Mouse (Mus musculus): Measurements from ENCODE around the gene Akt1. TPM values are rescaled to one million over a fixed set of nuclear protein-coding genes. Genes with fewer than 3 reads are reported as not detected.

Akt1 gene
- polyA plus RNA-seq, 1 experiment from 2014 or later: 41.9 TPM

DNA sequence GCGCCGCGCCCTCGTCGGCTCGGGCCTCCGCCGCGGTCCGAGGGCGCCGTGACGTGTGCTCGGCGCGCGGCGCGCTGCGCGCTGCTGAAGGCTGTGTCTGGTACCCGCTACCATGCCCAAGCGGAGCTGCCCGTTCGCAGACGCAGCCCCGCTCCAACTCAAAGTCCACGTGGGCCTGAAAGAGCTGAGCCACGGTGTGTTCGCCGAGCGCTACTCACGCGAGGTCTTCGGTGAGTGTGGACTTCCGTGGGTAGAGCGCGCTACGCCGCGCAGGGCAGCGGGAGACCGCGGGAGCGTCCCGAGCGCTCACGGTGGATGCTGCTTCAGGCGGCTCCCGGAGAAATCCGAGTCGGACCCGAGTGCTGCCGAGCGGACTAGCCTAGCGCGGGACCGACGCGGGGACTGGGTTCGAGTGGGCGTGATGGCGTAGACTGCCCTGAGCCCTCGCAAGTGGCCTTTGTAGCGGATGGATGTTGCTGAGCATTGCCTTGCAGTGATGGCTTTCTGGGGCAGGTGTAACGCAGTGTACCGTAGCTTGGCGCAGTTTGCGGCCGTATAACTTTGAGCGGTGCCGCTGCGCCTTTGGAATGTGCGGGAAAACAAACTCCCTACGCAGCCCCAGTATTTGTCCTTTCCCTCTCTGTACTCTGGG, 29.7 kb downstream of the Akt1 start:
- Histone ChIP-seq H3K4me3 (peak overlapping the region; percentile 73), H3K36me3 (replicated peaks) (peaks cover 35% of the 10 kb centered on the region), H3K9me3 (no peaks in the 10 kb centered on the region), H3K27me3 (ENCODE audit: poor library complexity, severe bottlenecking) (peaks cover 7% of the 10 kb centered on the region; the same call in 1 of the 2 replicates), H3K4me1 (peaks cover 35% of the 10 kb centered on the region), H3K27ac (peak overlapping the region; percentile 94)
- under 1% methylated on average over 75 of the region's 75 CpGs for WGBS
- no peak for DNase-seq (ENCODE audit: extremely low spot score, low spot score)

DNA sequence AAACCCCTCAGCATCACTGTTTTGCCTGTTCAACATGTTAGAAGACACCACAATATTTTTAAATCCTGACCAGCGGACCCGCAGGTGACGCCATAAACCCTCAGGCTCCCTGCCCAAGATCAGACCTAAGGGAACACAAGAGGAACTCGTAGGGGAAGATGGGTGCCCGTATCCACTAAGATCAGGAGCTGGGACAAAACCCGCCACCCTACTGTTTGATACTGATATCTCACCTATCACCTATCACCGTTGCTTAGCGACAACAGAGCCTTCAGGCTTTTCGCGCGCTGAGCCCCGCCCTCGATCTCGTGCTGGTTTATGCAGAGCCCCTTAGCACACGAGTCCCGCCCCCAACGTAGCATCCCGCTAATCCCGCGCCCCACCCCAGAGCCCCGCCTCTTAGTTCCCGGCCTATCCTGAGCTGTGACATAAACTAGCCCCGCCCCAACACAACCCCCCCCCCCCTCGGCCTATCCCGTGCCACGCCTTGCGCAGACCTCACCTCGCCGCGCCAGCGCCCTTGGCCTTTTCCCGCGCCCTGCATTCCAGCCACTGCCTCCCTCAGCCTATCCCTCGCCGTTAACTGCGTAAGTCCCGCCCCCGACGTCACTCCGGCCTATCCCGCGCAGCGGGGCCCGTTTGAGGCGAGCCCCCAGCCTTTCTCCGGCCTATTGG, 30.4 kb downstream of the Akt1 start, which contains the start of gene Siva1:
TSS of gene Siva1 (plus strand) at position 500 of the 675 bp plus-strand sequence.
- peaks cover 35% of the 10 kb centered on the region for H3K4me1 ChIP-seq
- peak within 1 kb of the TSS; percentile 94 for H3K27ac ChIP-seq
- 2% methylated on average over 45 of the region's 46 CpGs for WGBS
- H3K4me3 ChIP-seq: peak within 1 kb of the TSS; percentile 73
- no peaks in the 10 kb centered on the region for H3K9me3 ChIP-seq
- peaks cover 29% of the 10 kb centered on the region for H3K36me3 ChIP-seq (replicated peaks)
- peaks cover 7% of the 10 kb centered on the region; the same call in 1 of the 2 replicates for H3K27me3 ChIP-seq (ENCODE audit: poor library complexity, severe bottlenecking)
- peak; percentile 100 for DNase-seq (ENCODE audit: extremely low spot score, low spot score)

DNA sequence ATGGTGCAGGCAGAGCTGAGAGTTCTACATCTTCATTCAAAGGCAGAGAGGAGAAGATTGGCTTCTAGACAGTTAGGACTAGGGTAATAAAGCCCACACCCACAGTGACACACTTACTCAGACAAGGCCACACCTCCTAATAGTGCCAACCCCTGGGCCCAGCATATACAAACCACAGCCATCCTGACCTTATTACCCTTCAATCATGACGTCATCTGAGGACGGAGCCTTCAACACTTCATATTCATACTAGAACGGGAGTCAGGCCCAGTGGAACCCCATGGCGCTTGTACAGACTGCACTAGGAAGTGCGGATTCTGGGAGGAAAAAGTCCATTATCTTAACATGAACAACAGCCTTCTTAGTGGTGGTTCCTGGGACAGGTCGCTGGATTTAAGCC, 31.6 kb downstream of the Akt1 start:
- Histone ChIP-seq H3K27me3 (ENCODE audit: poor library complexity, severe bottlenecking) (peaks cover 7% of the 10 kb centered on the region; the same call in 1 of the 2 replicates), H3K9me3 (no peaks in the 10 kb centered on the region), H3K4me1 (peaks cover 35% of the 10 kb centered on the region), H3K4me3 (no peak overlapping the region), H3K36me3 (replicated peaks) (peaks cover 17% of the 10 kb centered on the region), H3K27ac (no peak overlapping the region)
- WGBS: 93% methylated on average over 6 of the region's 6 CpGs
- no peak for DNase-seq (ENCODE audit: extremely low spot score, low spot score)

DNA sequence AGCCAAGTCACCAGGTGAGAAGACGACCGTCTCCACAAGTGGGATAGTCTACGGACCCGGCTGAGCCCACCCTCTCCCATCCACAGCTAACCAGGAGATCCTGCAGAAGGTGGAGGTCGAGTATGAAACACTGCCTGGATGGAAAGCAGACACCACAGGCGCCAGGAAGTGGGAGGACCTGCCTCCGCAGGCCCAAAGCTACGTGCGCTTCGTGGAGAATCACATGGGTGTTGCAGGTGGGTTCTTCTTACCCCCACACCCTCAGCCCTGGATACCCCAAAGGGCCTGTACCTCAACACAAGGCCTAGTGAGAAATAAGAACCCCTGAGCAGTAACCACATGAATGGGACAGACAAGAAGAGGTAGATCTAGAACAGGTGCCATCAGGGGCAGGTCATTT, 35.2 kb downstream of the Akt1 start:
- peaks cover 7% of the 10 kb centered on the region; the same call in 1 of the 2 replicates for H3K27me3 ChIP-seq (ENCODE audit: poor library complexity, severe bottlenecking)
- peaks cover 9% of the 10 kb centered on the region; the same call in 1 of the 2 replicates for H3K4me1 ChIP-seq
- H3K36me3 ChIP-seq (replicated peaks): no peaks in the 10 kb centered on the region
- WGBS: 88% methylated on average over 10 of the region's 10 CpGs
- no peak overlapping the region for H3K27ac ChIP-seq
- no peaks in the 10 kb centered on the region for H3K9me3 ChIP-seq
- no peak overlapping the region for H3K4me3 ChIP-seq
- DNase-seq (ENCODE audit: extremely low spot score, low spot score): no peak

DNA sequence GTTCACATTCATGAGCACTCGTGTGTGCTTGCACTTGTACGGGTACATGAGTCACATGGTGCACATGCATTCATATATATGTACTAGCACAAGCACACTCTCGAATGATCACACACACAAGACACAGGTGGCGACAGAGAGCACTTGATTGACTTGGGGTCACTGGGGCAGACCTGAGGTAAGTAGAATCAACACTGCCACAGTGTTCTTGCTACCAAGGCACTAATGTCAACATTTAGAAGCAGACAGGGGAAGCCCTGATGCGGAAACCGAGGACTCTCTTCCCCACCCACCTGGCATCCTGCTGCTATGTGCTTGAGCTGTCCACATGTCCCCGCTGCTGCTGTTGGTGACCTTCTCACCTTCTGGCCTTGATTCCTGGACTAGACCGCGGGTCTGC, 41.0 kb downstream of the Akt1 start:
- H3K4me1 ChIP-seq: peaks cover 21% of the 10 kb centered on the region
- H3K4me3 ChIP-seq: no peak overlapping the region
- no peak for DNase-seq (ENCODE audit: extremely low spot score, low spot score)
- peaks cover 5% of the 10 kb centered on the region; the same call in 1 of the 2 replicates for H3K27me3 ChIP-seq (ENCODE audit: poor library complexity, severe bottlenecking)
- 85% methylated on average over 9 of the region's 9 CpGs for WGBS
- H3K9me3 ChIP-seq: no peaks in the 10 kb centered on the region
- H3K27ac ChIP-seq: no peak overlapping the region
- no peaks in the 10 kb centered on the region for H3K36me3 ChIP-seq (replicated peaks)

DNA sequence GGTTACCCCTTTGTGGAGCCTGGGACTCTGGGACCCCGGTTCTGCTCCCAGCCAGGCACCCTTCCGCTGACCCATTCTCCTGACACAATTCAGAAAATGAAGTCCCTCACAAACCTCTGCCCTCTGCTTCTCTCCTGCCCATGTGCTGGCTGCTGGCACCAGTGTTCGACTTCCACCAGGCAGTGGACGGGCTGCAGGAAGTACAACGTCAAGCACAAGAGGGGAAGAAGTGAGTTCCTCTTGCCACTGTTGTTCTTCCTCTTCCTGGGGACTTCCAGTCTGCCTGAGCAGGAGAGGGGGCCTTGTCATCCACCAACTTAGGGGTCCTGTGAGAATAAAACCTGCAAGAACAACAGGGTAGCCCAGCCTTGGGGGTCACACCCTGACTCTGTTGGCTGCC, 41.8 kb downstream of the Akt1 start:
- Histone ChIP-seq H3K27me3 (ENCODE audit: poor library complexity, severe bottlenecking) (peaks cover 5% of the 10 kb centered on the region; the same call in 1 of the 2 replicates), H3K36me3 (replicated peaks) (no peaks in the 10 kb centered on the region), H3K4me1 (peaks cover 26% of the 10 kb centered on the region), H3K27ac (0 out of 2 replicates have a peak overlapping the region, but pooled peaks have one; percentile 3), H3K4me3 (no peak overlapping the region), H3K9me3 (no peaks in the 10 kb centered on the region)
- WGBS: 83% methylated on average over 5 of the region's 5 CpGs
- no peak for DNase-seq (ENCODE audit: extremely low spot score, low spot score)

DNA sequence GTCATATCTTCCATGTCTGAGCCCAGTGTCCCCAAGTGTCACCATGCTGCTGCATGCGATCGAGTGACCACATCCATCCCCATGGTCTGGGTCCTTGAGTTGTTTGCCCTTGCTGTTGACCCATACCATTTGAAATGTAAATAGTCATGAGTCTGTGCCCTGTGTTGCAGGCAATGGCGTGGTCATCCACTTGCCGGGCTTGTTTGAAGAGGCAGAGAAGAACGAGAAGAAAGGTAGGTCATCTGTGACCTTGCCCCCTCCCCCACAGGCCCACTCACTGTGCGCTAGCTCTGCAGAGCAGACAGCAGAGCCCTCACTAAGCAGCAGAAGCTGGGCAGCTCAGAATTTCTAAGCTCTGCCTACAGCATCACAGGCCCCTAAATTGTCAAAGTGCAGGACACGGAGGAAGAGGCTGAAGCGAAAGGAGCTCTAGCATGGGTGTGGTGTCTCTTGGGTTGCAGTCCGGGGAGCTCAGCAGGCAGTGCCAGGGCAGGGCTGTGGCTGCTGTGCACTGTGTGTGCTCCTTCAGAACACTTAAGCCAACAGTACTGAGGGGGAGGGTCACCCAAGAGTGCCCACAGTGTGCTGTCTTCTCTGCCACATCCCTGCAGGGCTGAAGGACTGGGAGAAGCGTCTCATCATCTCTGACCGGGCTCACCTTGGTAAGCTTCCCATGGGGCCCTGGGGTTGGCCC, 42.5 kb downstream of the Akt1 start:
- H3K27ac ChIP-seq: no peak overlapping the region
- H3K27me3 ChIP-seq (ENCODE audit: poor library complexity, severe bottlenecking): peaks cover 5% of the 10 kb centered on the region; the same call in 1 of the 2 replicates
- WGBS: 82% methylated on average over 11 of the region's 11 CpGs
- H3K36me3 ChIP-seq (replicated peaks): no peaks in the 10 kb centered on the region
- no peak overlapping the region for H3K4me3 ChIP-seq
- DNase-seq (ENCODE audit: extremely low spot score, low spot score): no peak
- peaks cover 26% of the 10 kb centered on the region for H3K4me1 ChIP-seq
- H3K9me3 ChIP-seq: no peaks in the 10 kb centered on the region

DNA sequence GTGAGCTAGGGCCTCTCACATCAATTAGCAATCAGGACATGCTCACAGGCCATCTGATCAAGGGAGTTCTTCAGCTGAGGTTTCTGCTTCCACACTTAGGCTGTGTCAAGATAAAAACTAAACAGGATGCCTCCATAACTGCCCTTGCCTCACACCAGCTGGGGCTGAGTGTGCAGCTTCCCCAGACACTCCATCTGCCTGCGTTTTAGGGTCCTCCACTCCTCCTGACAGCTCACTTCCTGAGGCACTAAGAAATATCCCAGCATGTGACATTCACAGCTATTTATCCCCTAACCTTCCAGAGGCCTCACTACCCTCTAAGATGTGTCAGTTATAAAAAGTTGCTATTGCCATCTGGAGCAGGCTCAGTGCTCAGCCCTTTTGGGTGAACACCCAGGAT, 43.2 kb downstream of the Akt1 start:
- H3K9me3 ChIP-seq: no peaks in the 10 kb centered on the region
- peaks cover 5% of the 10 kb centered on the region; the same call in 1 of the 2 replicates for H3K27me3 ChIP-seq (ENCODE audit: poor library complexity, severe bottlenecking)
- H3K36me3 ChIP-seq (replicated peaks): no peaks in the 10 kb centered on the region
- peaks cover 27% of the 10 kb centered on the region for H3K4me1 ChIP-seq
- H3K4me3 ChIP-seq: no peak overlapping the region
- no peak for DNase-seq (ENCODE audit: extremely low spot score, low spot score)
- WGBS: 69% methylated on average over 1 of the region's 1 CpGs
- H3K27ac ChIP-seq: no peak overlapping the region

DNA sequence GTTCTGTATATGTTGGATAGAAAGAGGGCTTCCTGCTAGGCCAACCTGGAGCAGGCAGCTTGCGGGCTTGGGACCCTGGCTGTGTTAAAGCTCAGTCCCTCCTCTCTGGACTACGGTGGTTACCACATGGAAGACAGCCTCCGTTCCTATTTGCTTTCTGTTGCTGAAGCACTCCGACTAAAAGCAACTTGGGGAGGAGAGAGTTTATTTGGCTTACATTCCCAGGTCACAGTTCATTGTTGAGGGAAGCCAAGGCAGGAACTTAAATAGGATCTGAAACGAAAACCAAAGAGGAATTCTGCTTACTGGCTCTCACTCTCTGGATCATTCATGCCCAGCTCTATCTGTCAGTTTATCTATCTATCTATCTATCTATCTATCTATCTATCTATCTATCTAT, 43.9 kb downstream of the Akt1 start:
- Histone ChIP-seq H3K4me3 (no peak overlapping the region), H3K9me3 (no peaks in the 10 kb centered on the region), H3K27ac (no peak overlapping the region), H3K36me3 (replicated peaks) (no peaks in the 10 kb centered on the region), H3K27me3 (ENCODE audit: poor library complexity, severe bottlenecking) (peaks cover 5% of the 10 kb centered on the region; the same call in 1 of the 2 replicates), H3K4me1 (peaks cover 31% of the 10 kb centered on the region)
- 88% methylated on average over 5 of the region's 5 CpGs for WGBS
- no peak for DNase-seq (ENCODE audit: extremely low spot score, low spot score)

DNA sequence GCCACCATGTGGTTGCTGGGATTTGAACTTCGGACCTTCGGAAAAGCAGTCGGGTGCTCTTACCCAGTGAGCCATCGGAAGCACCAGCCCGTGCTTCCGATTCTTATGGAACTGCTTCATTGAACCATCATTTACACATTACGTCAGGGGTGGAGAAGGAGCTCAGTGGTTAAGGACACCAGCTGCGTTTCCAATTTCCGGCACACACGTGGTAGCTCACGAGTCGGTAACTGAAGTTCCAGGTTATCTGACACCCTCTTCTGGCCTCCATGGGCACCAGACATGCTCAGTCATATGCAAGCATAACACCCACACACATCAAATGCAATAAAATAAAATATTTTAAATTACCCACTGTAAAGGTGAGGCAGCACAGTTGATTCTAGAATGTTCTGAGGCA, 44.7 kb downstream of the Akt1 start:
- Histone ChIP-seq H3K9me3 (no peaks in the 10 kb centered on the region), H3K4me3 (no peak overlapping the region), H3K36me3 (replicated peaks) (no peaks in the 10 kb centered on the region), H3K27me3 (ENCODE audit: poor library complexity, severe bottlenecking) (peaks cover 5% of the 10 kb centered on the region; the same call in 1 of the 2 replicates), H3K4me1 (peaks cover 31% of the 10 kb centered on the region), H3K27ac (no peak overlapping the region)
- no peak for DNase-seq (ENCODE audit: extremely low spot score, low spot score)
- WGBS: 93% methylated on average over 12 of the region's 12 CpGs

DNA sequence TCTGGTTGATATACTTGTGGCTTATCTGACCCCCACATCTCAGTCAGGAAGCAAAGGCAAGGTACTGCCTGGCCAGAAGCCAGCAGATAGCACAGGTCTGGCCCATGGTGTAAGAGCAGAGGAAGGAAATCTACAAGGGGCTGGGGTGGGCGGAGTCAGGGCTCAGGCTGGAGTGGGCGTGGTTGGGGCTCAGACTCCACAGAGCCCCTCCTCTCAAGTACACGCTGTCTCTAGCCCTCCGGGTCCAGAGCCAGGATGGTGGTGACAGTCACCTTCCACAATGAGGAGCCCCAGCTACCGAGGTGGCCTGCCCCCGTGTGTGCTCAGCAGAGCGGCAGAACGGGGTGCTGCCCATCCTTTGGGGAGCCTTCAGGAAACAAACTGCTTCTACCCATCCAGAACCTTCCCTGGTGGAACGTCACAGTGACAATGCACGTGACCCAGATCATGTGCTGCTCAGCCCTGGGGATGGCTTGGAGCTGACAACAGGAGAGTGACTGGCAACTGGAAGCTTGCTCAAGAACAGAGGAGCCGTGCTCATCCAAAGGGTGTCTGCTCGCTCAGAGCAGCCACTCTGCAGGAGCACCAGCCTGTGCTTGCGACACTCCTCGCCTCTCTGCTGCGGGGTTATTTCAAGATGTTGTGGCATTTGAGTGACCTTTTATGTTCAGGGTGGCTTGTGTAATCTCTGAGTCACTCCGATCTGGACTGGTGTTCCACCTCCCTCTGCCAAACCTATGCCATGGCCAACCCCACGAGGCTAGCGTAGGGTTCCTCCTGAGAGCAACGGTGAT, 45.6 kb downstream of the Akt1 start:
- peaks cover 5% of the 10 kb centered on the region; the same call in 1 of the 2 replicates for H3K27me3 ChIP-seq (ENCODE audit: poor library complexity, severe bottlenecking)
- peaks cover 38% of the 10 kb centered on the region for H3K4me1 ChIP-seq
- H3K36me3 ChIP-seq (replicated peaks): no peaks in the 10 kb centered on the region
- H3K4me3 ChIP-seq: peak overlapping the region; percentile 39
- peak overlapping the region; percentile 4 for H3K27ac ChIP-seq
- peak; percentile 67 for DNase-seq (ENCODE audit: extremely low spot score, low spot score)
- H3K9me3 ChIP-seq: no peaks in the 10 kb centered on the region
- WGBS: 41% methylated on average over 19 of the region's 19 CpGs

DNA sequence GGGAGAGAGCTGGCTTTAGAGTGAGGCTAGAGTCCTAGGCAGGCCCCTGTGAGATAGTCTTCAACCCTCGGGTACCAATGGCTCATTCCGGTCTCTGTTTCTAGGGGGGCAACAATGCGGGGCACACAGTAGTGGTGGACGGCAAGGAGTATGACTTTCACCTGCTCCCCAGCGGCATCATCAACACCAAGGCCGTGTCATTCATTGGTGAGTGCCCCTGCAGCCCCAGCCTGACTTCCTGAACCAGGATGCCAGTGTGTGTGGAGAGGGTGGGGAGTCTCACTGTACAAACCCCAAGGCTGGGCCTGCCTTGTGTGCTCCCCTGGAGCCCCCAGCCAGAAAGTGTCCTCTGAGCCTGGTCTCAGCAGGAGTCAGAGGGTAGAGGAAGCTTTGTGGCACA, 46.5 kb downstream of the Akt1 start:
- H3K27me3 ChIP-seq (ENCODE audit: poor library complexity, severe bottlenecking): peaks cover 5% of the 10 kb centered on the region
- no peak overlapping the region for H3K27ac ChIP-seq
- WGBS: 86% methylated on average over 6 of the region's 6 CpGs
- no peaks in the 10 kb centered on the region for H3K9me3 ChIP-seq
- no peak overlapping the region for H3K4me3 ChIP-seq
- no peak for DNase-seq (ENCODE audit: extremely low spot score, low spot score)
- no peaks in the 10 kb centered on the region for H3K36me3 ChIP-seq (replicated peaks)
- H3K4me1 ChIP-seq: peaks cover 45% of the 10 kb centered on the region
